Mouse (Mus musculus) forebrain, embryonic 10.5 days (tissue): ENCODE results near the gene Rapgef6. TPM values are rescaled to one million over a fixed set of nuclear protein-coding genes. Genes with fewer than 3 reads are reported as not detected.

ENCODE experiments used
- DNase-seq: peaks from one replicate; pipeline ENCODE4 v3.0.0-alpha.2; 2017; ENCODE audit warnings: low spot score; ENCODE audit errors: extremely low spot score
- H3K27ac ChIP-seq: fragments of 300-500 bp; sonication (generic); 2 replicates; pipeline ENCODE4 v1.5.1; 2016; ENCODE audit warnings: mild to moderate bottlenecking
- H3K27me3 ChIP-seq: fragments of 300-500 bp; sonication (generic); 2 replicates; pipeline ENCODE4 v1.6.1; 2016; ENCODE audit warnings: mild to moderate bottlenecking; ENCODE audit not compliant: poor library complexity, severe bottlenecking
- H3K36me3 ChIP-seq: fragments of 300-500 bp; sonication (generic); replicated peaks from 2 replicates; pipeline ENCODE4 v1.6.1; 2016; ENCODE audit warnings: mild to moderate bottlenecking, moderate library complexity
- H3K4me1 ChIP-seq: fragments of 300-500 bp; sonication (generic); 2 replicates; pipeline ENCODE4 v1.6.1; 2016
- H3K4me3 ChIP-seq: fragments of 300-500 bp; sonication (generic); 2 replicates; pipeline ENCODE4 v1.5.1; 2016; ENCODE audit warnings: mild to moderate bottlenecking, moderate library complexity
- H3K9me3 ChIP-seq: fragments of 300-500 bp; sonication (generic); 2 replicates; pipeline ENCODE4 v1.6.1; 2016; ENCODE audit warnings: mild to moderate bottlenecking, moderate library complexity
- WGBS: fragments of 180-500 bp; shearing (Covaris S2); methylation state at CpG from one replicate; pipeline ENCODE4 v1.1.7; 2016; 5-methylcytosine and 5-hydroxymethylcytosine counted together
- polyA plus RNA-seq: library from polyadenylated mRNA; unstranded; fragments of >200 nt; fragmentation: Nextera tagmentation; extraction: Ambion mirVana; gene quantifications from 2 replicates; pipeline ENCODE4 v1.2.1, GENCODE M21; 2016

Rapgef6 gene
- polyA plus RNA-seq, 1 experiment from 2014 or later = 31.3 TPM

DNA sequence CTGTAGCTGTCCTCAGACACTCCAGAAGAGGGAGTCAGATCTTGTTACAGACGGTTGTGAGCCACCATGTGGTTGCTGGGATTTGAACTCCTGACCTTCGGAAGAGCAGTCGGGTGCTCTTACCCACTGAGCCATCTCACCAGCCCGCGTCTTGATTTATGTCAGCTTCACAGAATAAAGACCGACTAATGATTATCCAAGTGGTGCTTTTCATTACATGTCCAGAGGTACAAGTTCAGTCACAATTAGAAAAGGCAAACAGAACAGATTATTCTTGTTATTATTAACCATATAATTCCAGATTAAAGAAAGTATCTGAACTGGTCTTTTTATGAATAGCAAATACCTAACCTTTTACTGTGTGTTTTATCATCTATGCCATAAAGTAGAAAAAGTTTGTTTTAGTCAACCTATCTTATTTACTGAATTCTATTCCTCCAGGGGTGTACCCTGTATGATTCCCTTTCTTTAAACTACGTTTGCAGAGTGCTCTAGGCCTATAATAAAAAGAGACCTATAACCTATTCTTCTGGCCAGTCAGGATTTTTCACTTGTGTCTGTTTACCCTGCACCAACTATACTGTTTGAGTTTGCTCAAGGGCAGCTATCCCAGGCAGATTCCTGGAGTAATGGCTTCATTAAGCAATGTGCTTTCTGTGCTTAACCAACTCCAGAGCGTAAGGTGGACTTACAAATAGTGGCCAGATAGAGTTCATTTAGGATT lies 151.1 kb downstream of the Rapgef6 start:
- WGBS = 91% methylated on average over 8 of the region's 8 CpGs
- Histone ChIP-seq H3K36me3 (peaks cover 24% of the 10 kb centered on the region), H3K9me3 (no peaks in the 10 kb centered on the region), H3K27me3 (no peaks in the 10 kb centered on the region), H3K4me1 (no peaks in the 10 kb centered on the region), H3K27ac (no peak overlapping the region), H3K4me3 (no peak overlapping the region)
- DNase-seq = no peak

GRCm38 (mm10) chr11:54675792-54676489 lies 153.3 kb downstream of the Rapgef6 start:
- H3K36me3 ChIP-seq = peaks cover 35% of the 10 kb centered on the region
- H3K4me1 ChIP-seq = no peaks in the 10 kb centered on the region
- no peak for DNase-seq
- 98% methylated on average over 2 of the region's 2 CpGs for WGBS
- no peaks in the 10 kb centered on the region for H3K27me3 ChIP-seq
- no peaks in the 10 kb centered on the region for H3K9me3 ChIP-seq
- H3K4me3 ChIP-seq = no peak overlapping the region
- H3K27ac ChIP-seq = no peak overlapping the region

- Histone ChIP-seq H3K4me1 (no peaks in the 10 kb centered on the region), H3K9me3 (no peaks in the 10 kb centered on the region), H3K4me3 (no peak overlapping the region), H3K36me3 (peaks cover 54% of the 10 kb centered on the region), H3K27me3 (no peaks in the 10 kb centered on the region), H3K27ac (no peak overlapping the region)
- WGBS = 92% methylated on average over 2 of the region's 2 CpGs
- no peak for DNase-seq
Measured at GRCm38 (mm10) chr11:54679141-54679540, 156.5 kb downstream of the Rapgef6 start.

DNA sequence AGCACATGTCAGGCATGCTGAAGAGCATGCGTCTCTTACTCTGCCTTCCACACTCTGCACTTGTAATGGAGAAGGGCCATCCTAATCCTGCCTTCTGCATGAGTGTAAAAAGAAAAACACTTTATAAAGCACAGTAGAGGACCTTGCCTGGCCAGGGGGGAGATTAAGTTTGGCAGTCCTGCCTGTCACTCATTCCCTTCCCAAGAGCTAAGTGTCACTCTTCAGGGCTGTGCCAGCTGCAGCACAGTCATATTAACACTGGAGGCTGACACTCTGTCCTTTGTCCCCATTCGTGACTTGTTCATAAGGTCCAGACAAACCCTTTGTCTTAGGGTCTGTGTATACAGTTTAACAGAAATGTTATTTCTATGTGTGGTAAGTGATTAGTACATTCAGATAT lies 162.2 kb downstream of the Rapgef6 start:
- no peak for DNase-seq
- Histone ChIP-seq H3K27me3 (no peaks in the 10 kb centered on the region), H3K36me3 (peaks cover 66% of the 10 kb centered on the region), H3K4me1 (no peaks in the 10 kb centered on the region), H3K4me3 (no peak overlapping the region), H3K9me3 (no peaks in the 10 kb centered on the region), H3K27ac (no peak overlapping the region)
- WGBS = 95% methylated on average over 2 of the region's 2 CpGs

- H3K4me3 ChIP-seq = no peak overlapping the region
- H3K4me1 ChIP-seq = no peaks in the 10 kb centered on the region
- no peak for DNase-seq
- no peak overlapping the region for H3K27ac ChIP-seq
- H3K9me3 ChIP-seq = no peaks in the 10 kb centered on the region
- peaks cover 72% of the 10 kb centered on the region for H3K36me3 ChIP-seq
- no peaks in the 10 kb centered on the region for H3K27me3 ChIP-seq
- 91% methylated on average over 4 of the region's 4 CpGs for WGBS
Measured at GRCm38 (mm10) chr11:54690171-54690570, 167.5 kb downstream of the Rapgef6 start.

- 91% methylated on average over 4 of the region's 4 CpGs for WGBS
- no peak overlapping the region for H3K27ac ChIP-seq
- no peaks in the 10 kb centered on the region for H3K27me3 ChIP-seq
- no peaks in the 10 kb centered on the region for H3K9me3 ChIP-seq
- H3K4me1 ChIP-seq = no peaks in the 10 kb centered on the region
- no peak for DNase-seq
- H3K36me3 ChIP-seq = peaks cover 72% of the 10 kb centered on the region
- no peak overlapping the region for H3K4me3 ChIP-seq
Measured at GRCm38 (mm10) chr11:54691179-54691578, 168.5 kb downstream of the Rapgef6 start.

DNA sequence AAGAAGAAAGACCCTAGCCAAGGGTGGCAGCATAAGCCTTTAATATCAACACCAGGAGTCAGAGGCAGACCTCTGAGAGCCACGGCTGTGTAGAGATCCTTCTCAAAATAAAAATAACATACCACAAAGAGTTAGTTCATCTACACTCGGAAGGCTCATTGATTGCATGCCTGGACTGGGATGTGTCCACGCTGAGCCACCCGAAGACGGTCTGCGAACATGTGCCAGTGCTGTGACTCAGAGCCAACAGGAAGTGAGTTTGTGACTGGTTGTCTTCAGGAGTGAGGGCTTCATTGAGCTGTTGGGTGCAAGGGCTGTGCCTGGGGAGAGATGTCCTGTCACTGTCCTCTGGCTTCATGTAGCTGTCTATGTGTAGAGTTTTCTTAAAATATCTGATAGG lies 171.0 kb downstream of the Rapgef6 start:
- H3K4me1 ChIP-seq = no peaks in the 10 kb centered on the region
- H3K9me3 ChIP-seq = no peaks in the 10 kb centered on the region
- no peak overlapping the region for H3K4me3 ChIP-seq
- no peaks in the 10 kb centered on the region for H3K27me3 ChIP-seq
- 96% methylated on average over 6 of the region's 6 CpGs for WGBS
- DNase-seq = no peak
- H3K36me3 ChIP-seq = peaks cover 74% of the 10 kb centered on the region
- H3K27ac ChIP-seq = no peak overlapping the region

- H3K4me3 ChIP-seq = no peak overlapping the region
- no peak for DNase-seq
- H3K9me3 ChIP-seq = no peaks in the 10 kb centered on the region
- 91% methylated on average over 8 of the region's 8 CpGs for WGBS
- no peaks in the 10 kb centered on the region for H3K27me3 ChIP-seq
- peaks cover 73% of the 10 kb centered on the region for H3K36me3 ChIP-seq
- H3K4me1 ChIP-seq = no peaks in the 10 kb centered on the region
- H3K27ac ChIP-seq = no peak overlapping the region
Measured at GRCm38 (mm10) chr11:54694291-54694690, 171.6 kb downstream of the Rapgef6 start.

- WGBS = 75% methylated on average over 4 of the region's 4 CpGs
- Histone ChIP-seq H3K27ac (no peak overlapping the region), H3K36me3 (peaks cover 67% of the 10 kb centered on the region), H3K9me3 (no peaks in the 10 kb centered on the region), H3K4me1 (no peaks in the 10 kb centered on the region), H3K4me3 (no peak overlapping the region), H3K27me3 (no peaks in the 10 kb centered on the region)
- DNase-seq = no peak
Measured at GRCm38 (mm10) chr11:54695951-54696350, 173.3 kb downstream of the Rapgef6 start.

- no peaks in the 10 kb centered on the region for H3K4me1 ChIP-seq
- no peak overlapping the region for H3K27ac ChIP-seq
- H3K27me3 ChIP-seq = no peaks in the 10 kb centered on the region
- no peaks in the 10 kb centered on the region for H3K9me3 ChIP-seq
- H3K36me3 ChIP-seq = peaks cover 54% of the 10 kb centered on the region
- 95% methylated on average over 5 of the region's 5 CpGs for WGBS
- DNase-seq = no peak
- H3K4me3 ChIP-seq = no peak overlapping the region
Measured at GRCm38 (mm10) chr11:54697611-54698010, 175.0 kb downstream of the Rapgef6 start.

DNA sequence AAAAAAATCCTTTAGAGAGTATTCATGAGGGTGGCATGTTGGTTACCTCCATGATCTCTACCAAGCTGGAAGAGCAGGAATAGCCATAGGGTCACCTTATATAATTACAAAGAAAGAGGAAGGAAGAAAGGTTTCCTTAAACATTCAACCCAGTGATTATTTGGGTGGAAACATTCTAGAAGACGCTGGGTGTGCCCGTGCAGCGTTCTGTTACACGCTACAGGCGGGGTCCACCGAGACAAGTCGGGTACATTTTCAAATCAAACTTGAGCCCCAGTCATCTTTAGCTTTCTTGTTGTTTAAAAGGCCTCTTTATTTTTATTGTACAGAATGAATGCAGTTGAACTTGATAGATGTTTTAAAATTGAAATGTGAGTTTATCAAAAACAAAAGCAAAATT lies 176.0 kb downstream of the Rapgef6 start:
- Histone ChIP-seq H3K27me3 (no peaks in the 10 kb centered on the region), H3K27ac (no peak overlapping the region), H3K36me3 (peaks cover 48% of the 10 kb centered on the region), H3K4me3 (no peak overlapping the region), H3K4me1 (no peaks in the 10 kb centered on the region), H3K9me3 (no peaks in the 10 kb centered on the region)
- 94% methylated on average over 7 of the region's 7 CpGs for WGBS
- no peak for DNase-seq

- DNase-seq = no peak
- peaks cover 3% of the 10 kb centered on the region; the same call in 1 of the 2 replicates for H3K4me1 ChIP-seq
- H3K4me3 ChIP-seq = no peak overlapping the region
- no peak overlapping the region for H3K27ac ChIP-seq
- H3K27me3 ChIP-seq = no peaks in the 10 kb centered on the region
- H3K9me3 ChIP-seq = no peaks in the 10 kb centered on the region
- peaks cover 35% of the 10 kb centered on the region for H3K36me3 ChIP-seq
- WGBS = 89% methylated on average over 3 of the region's 3 CpGs
Measured at GRCm38 (mm10) chr11:54699972-54700371, 177.3 kb downstream of the Rapgef6 start.

GRCm38 (mm10) chr11:54701848-54702247 lies 179.2 kb downstream of the Rapgef6 start:
- Histone ChIP-seq H3K4me3 (no peak overlapping the region), H3K9me3 (no peaks in the 10 kb centered on the region), H3K4me1 (peaks cover 3% of the 10 kb centered on the region; the same call in 1 of the 2 replicates), H3K27ac (no peak overlapping the region), H3K27me3 (no peaks in the 10 kb centered on the region), H3K36me3 (peaks cover 17% of the 10 kb centered on the region)
- 97% methylated on average over 8 of the region's 8 CpGs for WGBS
- DNase-seq = no peak
